Mouse (Mus musculus): ENCODE measurements around the gene Pld1.

The Pld1 gene

GRCm38 (mm10) chr3:28060713-28061112 is 122.2 kb downstream of the Pld1 start:
- DNase-seq, result no peak

GRCm38 (mm10) chr3:28061155-28061554 is 122.7 kb downstream of the Pld1 start:
- no peak for DNase-seq

- DNase-seq, result no peak
Measured at GRCm38 (mm10) chr3:28079211-28079610, 140.7 kb downstream of the Pld1 start.

GRCm38 (mm10) chr3:28080116-28080515 is 141.6 kb downstream of the Pld1 start:
- DNase-seq, result no peak

DNA sequence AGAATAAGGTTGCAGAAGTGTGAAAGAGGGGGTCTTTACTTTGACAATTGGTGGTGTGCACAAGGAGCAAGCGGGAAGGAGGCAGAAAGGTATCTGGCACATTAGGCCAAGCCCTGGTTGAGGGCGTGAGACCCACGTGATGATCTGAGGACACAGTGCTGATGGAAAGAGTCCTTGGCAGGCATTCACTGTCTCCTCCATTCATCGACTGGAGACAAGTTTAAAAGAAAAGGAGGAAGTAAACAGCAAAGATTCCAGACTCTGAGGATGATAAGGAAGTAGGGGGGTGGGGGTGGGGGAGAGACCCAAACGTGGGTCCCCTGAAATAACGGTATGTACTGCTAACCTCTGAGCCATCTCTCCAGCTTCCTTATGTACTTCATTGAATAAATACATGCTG is 142.5 kb downstream of the Pld1 start:
- no peak for DNase-seq

GRCm38 (mm10) chr3:28083218-28083617 is 144.7 kb downstream of the Pld1 start:
- no peak for DNase-seq

DNA sequence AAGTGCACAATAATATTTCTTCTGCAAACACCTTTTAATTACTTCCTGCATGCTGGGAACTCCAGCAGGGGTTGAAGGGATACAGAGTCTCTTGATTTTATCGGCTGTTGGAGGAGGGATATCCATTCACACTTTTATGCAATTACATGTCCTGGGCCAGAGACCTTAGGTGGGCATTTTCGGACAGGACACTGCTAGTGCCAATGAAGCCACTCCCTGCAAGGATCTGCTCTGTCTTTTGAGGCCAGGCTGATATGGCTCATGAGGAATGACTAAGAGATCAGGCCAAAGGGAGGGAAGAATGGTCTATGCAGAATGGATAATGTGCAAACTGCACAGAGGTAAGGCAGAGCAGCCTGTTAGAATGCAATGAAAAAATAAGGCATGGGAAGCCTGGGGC is 145.8 kb downstream of the Pld1 start:
- no peak for DNase-seq

- no peak for DNase-seq
Measured at GRCm38 (mm10) chr3:28091296-28091695, 152.8 kb downstream of the Pld1 start.

- no peak for DNase-seq
Measured at GRCm38 (mm10) chr3:28091741-28092140, 153.2 kb downstream of the Pld1 start.

DNA sequence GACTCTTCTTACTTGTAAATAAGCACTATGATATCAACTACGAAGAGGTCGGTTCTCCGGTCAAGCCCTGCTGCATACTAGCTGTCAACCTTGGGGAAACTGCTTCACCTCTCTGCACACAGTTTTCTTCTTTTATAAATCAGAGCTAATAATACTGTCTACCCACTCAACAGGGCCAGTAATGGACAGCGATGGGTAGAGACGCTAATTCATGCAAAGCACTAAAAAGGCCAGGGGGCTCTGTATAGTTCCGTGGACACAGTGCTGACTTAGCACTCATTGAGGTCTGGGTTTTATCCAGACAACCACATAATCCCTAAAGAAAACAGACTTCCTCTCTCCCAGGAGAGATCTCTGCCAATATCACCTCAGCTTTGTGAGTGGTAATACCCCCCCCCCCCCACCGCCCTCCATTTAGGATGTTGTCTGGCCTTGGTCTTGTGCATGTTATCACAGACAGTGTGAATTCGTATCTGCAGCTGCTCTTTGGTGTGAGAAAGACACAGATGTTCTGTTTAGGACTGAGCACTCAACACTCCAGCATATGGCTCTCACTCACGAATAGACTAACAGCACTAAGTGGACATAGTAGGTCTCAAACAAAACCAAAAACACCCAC is 155.3 kb downstream of the Pld1 start:
- no peak for DNase-seq

- no peak for DNase-seq
Measured at GRCm38 (mm10) chr3:28095451-28095850, 157.0 kb downstream of the Pld1 start.

DNA sequence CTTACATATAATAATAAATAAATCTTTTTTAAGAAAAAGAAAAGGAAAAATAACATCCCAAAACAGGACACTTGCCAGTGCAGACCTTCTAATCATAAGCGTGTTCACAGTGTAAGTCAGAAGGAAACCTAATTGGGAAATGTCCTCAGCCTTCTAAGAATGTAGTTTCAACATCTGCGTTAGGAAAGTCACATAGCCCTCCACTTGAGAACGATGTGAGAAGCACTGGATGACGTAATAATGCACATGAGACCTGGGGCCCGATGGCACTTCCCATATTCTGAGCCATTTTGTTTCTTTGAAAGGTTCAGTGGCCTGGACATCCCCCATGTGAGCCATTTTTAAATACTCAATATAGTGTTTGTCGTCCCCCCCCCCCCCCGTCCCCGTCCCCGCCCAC is 160.7 kb downstream of the Pld1 start:
- DNase-seq, result no peak

GRCm38 (mm10) chr3:28104992-28105391 is 166.5 kb downstream of the Pld1 start:
- no peak for DNase-seq

GRCm38 (mm10) chr3:28107446-28108004 is 169.0 kb downstream of the Pld1 start:
- no peak for DNase-seq

DNA sequence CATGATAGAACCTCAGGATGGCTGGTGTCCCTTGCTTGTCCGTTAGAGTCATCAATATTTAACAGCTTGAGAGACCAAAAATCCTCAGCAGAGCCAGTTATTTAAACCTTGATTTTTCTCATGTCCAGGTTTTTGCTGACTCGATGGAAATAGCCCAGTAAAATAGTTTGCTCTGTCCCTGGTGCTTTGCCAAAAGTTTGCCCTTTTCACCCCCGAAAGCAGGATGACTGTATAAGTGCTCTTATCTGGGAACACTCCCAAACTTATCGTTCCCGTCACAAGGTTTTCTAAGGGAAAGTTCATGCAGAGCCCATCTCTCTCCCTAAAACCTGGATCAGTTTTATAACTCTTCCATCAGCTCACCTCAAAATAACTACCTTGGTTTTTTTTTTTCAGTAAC is 173.0 kb downstream of the Pld1 start:
- DNase-seq, result no peak

DNA sequence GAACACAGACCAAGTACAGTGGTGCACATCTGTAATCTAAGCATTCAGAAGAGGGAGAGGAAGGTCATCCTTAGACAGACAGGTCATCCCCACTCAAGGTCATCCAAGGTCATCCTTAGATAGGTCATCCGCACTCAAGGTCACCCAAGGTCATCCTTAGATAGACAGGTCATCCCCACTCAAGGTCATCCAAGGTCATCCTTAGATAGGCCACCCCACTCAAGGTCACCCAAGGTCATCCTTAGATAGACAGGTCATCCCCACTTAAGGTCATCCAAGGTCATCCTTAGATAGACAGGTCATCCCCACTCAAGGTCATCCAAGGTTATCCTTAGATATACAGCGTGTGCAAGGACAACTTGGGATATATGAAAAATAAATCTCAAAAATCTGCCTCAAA is 175.4 kb downstream of the Pld1 start:
- no peak for DNase-seq

- no peak for DNase-seq
Measured at GRCm38 (mm10) chr3:28141716-28142115, 203.2 kb downstream of the Pld1 start.

DNA sequence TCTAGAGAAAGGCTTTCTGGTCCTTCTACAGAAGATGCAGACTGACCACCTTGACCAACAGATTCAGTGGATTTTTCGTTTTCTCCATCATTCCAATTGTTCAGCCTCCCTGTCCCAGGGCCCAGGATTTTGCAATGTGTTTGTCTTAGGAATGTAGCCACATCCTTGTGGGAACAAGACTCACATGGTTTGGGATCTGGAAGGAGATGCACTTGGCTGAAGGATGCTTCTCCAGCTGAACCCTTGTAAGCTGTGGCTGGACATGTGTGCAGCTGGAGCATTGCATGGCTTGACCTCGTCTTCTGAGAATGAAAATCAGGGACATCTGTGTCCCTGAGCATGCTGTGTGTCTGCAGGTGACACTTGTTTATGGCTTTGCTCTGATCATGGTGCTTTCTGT is 203.6 kb downstream of the Pld1 start:
- DNase-seq, result no peak

DNA sequence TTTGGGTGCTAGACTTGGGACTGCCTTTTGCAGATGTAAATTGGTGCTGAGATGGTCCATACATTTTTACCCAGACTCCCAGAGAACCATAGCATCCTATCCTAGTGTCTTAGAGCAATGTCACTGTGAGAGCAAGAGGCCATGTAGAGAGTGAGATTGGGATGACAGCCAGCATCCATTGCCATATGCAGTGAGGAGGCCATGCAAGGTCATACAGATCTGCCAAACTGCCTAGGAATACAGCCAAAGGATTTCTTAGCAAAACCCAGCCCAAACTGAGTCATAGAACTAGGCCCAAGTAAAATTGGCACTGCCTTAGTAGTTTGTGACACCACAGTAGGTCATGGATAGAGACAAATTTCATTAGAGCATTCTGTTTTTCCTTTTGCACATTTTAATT is 206.2 kb downstream of the Pld1 start:
- no peak for DNase-seq

GRCm38 (mm10) chr3:28145461-28145860 is 207.0 kb downstream of the Pld1 start:
- DNase-seq, result no peak

- DNase-seq, result no peak
Measured at GRCm38 (mm10) chr3:28149656-28150256, 211.3 kb downstream of the Pld1 start.

- DNase-seq, result no peak
Measured at GRCm38 (mm10) chr3:28158006-28158405, 219.5 kb downstream of the Pld1 start.

DNA sequence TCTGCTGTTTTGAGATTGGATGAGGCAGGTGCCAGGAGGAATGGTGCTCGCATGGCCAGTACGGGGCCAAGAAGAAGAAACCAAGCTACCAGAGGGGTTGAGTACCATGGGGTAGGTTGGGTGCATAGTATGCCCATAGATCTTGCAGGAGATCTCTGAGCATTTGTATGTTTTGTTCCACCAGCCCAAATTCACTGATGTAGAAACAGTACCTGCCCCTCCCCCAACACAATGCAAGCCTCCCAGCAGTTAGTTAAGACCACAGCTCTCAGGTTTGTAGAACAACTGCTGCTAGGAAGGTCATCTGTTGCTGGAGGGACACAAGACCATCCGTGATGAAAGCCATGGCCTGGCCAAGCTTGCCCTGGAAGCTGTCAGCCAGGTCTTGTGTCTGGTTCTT is 220.4 kb downstream of the Pld1 start:
- DNase-seq, result no peak

DNA sequence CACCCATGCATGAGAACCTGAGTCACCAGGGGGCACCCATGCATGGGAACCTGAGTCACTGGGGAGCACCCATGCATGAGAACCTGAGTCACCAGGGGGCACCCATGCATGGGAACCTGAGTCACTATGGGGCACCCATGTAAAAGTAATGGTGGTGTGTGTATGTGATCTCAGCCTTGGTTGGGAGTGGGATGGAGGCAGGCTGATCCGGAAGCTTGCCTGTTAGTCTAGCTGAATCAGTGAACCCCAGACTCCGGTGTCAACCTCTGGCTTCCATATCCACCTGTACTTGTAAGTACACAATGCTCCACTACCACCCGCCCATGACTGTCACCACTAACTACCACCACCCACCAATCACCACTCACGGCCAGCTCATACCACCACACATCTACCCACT is 223.9 kb downstream of the Pld1 start:
- no peak for DNase-seq

DNA sequence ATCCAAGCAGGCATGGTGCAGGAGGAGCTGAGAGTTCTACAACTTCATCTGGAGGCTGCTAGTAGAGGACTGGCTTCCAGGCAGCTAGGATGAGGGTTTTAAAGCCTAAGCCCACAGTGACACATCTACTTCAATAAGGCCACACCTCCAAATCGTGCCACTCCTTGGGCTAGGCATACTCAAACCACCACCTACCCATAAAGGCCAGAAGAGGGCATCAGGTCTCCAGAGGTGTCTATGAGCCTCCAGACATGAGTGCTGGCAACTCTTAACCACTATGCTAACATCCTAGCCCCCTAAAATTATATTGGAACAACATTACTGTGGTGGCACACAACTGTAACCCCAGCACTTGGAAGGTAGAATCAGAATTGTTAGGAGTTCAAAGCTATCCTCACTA is 226.2 kb downstream of the Pld1 start:
- DNase-seq, result no peak

Data from B cell, adult 2 months (primary cell).